Mouse (Mus musculus) erythroblast, embryonic 14.5 days (primary cell): ENCODE measurements around the gene Stat6. TPM values are rescaled to one million over a fixed set of nuclear protein-coding genes. Genes with fewer than 3 reads are reported as not detected.

Source experiments
- H3K27me3 ChIP-seq: 2 replicates; pipeline ENCODE4 v1.6.1; 2012; ENCODE audit warnings: inconsistent platforms; ENCODE audit not compliant: control insufficient read depth
- H3K36me3 ChIP-seq: 2 replicates; pipeline ENCODE4 v1.6.1; 2012; ENCODE audit warnings: mild to moderate bottlenecking, inconsistent platforms; ENCODE audit not compliant: control insufficient read depth
- H3K4me1 ChIP-seq: 2 replicates; pipeline ENCODE4 v1.6.1; 2012; ENCODE audit warnings: inconsistent platforms; ENCODE audit not compliant: control insufficient read depth
- H3K4me3 ChIP-seq: replicated peaks from 2 replicates; pipeline ENCODE3; 2012; ENCODE audit warnings: moderate library complexity, mild to moderate bottlenecking, inconsistent platforms
- H3K9me3 ChIP-seq: 2 replicates; pipeline ENCODE4 v1.6.1; 2012; ENCODE audit warnings: low read length, inconsistent platforms, mixed read lengths; ENCODE audit not compliant: control insufficient read depth
- GATA1 ChIP-seq: IDR thresholded peaks from 2 replicates; pipeline ENCODE4 v1.6.1; 2012; ENCODE audit warnings: low read length, inconsistent platforms, mixed read lengths
- TAL1 ChIP-seq: IDR thresholded peaks from 3 replicates; pipeline ENCODE4 v1.6.1; 2012; ENCODE audit warnings: low read length, inconsistent platforms, mixed read lengths
- polyA plus RNA-seq: library from polyadenylated mRNA; stranded (reverse); fragments of >175 nt; gene quantifications from 2 replicates; pipeline ENCODE4 v1.2.3, GENCODE M21; 2012

The Stat6 gene
- polyA plus RNA-seq, 1 experiment: 1.2 TPM

DNA sequence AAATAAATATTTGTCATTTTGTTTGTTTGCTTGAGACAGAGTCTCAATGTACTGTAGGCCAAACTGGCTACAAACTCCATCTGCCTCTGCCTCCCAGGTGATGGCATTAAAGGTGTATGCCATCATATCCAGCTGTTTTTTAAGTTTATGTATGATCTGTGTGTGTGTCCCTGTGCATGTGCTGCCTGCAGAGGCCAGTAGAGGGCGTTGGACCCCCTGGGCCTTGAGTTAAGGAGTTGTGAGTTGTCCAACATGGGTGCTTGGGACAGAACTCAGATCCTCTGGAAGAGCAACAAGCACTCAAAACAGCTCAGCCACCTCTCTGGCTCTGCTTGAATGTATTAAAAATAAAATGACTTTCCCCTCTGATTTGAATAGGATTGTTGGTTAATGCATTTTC is 48.3 kb downstream of the Stat6 start:
- H3K4me1 ChIP-seq: peaks cover 16% of the 10 kb centered on the region

DNA sequence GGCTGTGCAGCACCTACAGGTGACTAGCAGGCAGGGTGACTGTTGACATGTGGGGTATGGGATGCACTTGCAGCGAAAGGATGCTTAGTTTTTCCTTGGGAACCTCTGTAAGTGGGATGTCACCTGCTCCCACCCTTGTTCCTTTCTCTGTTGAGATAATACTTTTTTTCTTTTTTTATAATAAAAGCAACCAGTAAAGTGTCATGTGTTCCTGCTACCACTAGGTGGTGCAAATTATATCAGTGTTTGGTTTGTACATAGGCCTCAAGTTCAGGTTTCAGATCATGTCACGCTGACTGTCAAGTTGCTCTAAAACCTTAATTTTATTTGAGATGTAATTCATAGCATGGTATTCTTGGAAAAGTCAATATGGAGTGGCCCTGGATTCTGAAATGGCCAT is 51.9 kb downstream of the Stat6 start:
- no peak for TF ChIP-seq TAL1
- no peak for TF ChIP-seq GATA1
- no peak overlapping the region for H3K4me3 ChIP-seq
- no peaks in the 10 kb centered on the region for H3K9me3 ChIP-seq
- H3K4me1 ChIP-seq: peaks cover 16% of the 10 kb centered on the region
- no peaks in the 10 kb centered on the region for H3K27me3 ChIP-seq
- H3K36me3 ChIP-seq: peaks cover 91% of the 10 kb centered on the region

More for the DNA sequence above, 48.3 kb downstream of the Stat6 start:
- Histone ChIP-seq H3K27me3 (no peaks in the 10 kb centered on the region), H3K4me3 (no peak overlapping the region), H3K9me3 (no peaks in the 10 kb centered on the region), H3K36me3 (peaks cover 74% of the 10 kb centered on the region)
- TF ChIP-seq TAL1 (no peak), GATA1 (no peak)

DNA sequence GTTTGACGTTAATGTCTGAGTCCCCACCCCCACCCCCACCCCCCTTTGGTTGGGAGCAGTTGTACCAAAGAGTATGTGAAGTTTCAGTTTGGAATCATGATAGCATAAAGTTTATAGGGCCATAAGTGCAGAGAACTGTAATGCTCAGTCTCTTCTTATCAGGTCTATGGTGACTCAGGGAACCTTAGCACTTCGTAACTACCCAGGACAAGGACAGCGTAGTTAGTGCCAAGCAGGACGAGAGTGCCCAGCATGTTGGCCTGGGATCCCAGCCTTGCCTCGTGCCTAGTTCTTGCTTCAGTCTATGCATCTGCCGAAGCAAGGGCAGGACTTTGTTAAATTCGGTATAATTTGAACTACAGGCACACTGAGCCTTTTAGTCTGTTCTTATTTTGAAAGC is 53.0 kb downstream of the Stat6 start:
- Histone ChIP-seq H3K9me3 (no peaks in the 10 kb centered on the region), H3K27me3 (no peaks in the 10 kb centered on the region), H3K4me3 (no peak overlapping the region), H3K36me3 (peaks cover 88% of the 10 kb centered on the region), H3K4me1 (peaks cover 16% of the 10 kb centered on the region)
- no peak for TF ChIP-seq GATA1
- no peak for TF ChIP-seq TAL1

DNA sequence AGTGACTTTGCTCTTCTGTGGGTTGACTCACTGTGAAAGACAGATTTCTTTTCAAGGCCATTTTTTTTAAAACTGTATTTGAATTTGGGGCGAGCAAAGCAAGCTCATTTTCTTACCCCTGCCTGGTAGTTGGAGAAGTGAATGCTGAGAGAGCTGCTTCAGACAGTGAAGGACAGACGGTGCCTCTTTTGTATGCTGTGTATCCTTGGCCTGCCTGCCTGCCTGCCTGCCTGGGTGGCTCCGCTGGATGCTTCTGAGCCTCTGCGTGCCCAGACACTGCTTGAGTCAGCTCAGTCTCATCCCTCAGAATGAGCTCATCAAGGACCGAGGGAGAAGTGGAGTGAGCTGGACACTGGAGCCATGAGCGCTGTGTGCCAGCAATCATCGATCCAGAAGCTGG is 56.2 kb downstream of the Stat6 start:
- Histone ChIP-seq H3K4me1 (peaks cover 18% of the 10 kb centered on the region), H3K9me3 (no peaks in the 10 kb centered on the region), H3K36me3 (peaks cover 61% of the 10 kb centered on the region), H3K4me3 (no peak overlapping the region), H3K27me3 (no peaks in the 10 kb centered on the region)
- no peak for TF ChIP-seq TAL1
- no peak for TF ChIP-seq GATA1

DNA sequence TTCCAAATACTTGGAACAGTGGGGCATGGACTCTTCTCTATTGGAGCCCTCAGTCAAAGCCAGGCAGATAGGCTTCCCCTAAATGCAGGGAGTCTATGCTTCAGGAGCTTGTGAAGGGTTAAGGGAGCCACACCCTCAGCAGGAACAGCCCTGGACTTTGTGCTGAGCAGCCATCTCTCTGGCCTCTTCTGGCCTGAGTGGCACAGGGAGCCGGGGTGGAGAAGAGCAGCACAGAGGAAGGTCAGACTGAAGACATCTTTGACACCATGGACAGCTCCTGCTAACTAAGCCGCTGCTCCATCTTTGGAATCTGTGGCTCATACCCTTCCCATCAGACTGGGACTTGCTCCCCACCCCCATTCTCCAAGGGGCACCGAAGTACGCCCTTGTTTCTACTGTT is 60.5 kb downstream of the Stat6 start:
- Histone ChIP-seq H3K27me3 (peaks cover 5% of the 10 kb centered on the region; the same call in 1 of the 2 replicates), H3K4me3 (no peak overlapping the region), H3K36me3 (peaks cover 20% of the 10 kb centered on the region), H3K9me3 (no peaks in the 10 kb centered on the region), H3K4me1 (peaks cover 6% of the 10 kb centered on the region)
- TF ChIP-seq TAL1 (no peak), GATA1 (no peak)

DNA sequence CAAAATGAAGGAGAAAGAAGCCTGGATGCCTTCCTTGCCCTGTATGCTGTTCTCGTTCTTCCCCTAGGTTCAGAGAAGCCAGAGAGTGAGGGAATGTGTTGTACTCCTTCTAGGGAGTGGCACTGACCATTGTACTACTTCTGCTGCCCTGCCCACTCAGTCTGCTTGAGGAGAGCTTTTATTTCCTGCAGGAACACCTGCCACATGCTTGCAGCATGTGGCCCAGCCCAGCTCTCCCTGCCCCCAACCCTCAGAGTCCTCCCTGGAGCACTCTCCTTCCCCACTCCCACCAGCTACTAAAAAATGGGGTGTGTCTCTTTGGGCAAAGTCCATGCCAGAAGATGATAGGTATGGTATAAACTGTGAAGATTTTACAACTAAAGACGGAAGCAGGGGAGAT is 61.5 kb downstream of the Stat6 start:
- Histone ChIP-seq H3K4me1 (peaks cover 6% of the 10 kb centered on the region), H3K4me3 (no peak overlapping the region), H3K9me3 (no peaks in the 10 kb centered on the region), H3K27me3 (peaks cover 7% of the 10 kb centered on the region; the same call in 1 of the 2 replicates), H3K36me3 (peaks cover 10% of the 10 kb centered on the region)
- TF ChIP-seq TAL1 (no peak), GATA1 (no peak)

DNA sequence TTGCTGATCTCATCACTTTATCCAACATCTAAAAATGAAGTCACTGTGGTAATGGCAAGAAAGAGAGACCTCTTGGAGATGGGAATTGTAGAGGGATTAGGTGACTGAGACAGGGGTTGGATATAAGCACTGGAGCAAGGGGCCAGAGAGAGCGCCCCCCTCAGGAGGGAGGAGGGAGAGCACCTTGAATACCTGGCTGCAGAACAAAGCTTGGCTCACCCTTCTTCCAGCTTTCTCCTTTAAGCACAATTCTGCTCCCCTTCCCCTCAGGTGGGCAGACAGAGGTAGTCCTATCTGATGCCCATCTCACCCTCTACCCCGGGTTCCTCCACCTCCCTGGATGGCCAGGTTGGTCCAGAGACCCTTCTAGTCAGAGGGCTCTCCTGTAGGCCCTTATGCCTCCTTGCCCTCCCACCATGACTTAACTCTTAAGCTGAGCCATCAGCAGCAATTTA is 62.0 kb downstream of the Stat6 start, which contains the start of gene Myo1a:
Myo1a (plus strand) TSS at position 405 of the 455 bp plus-strand sequence.
- Histone ChIP-seq H3K4me1 (peaks cover 6% of the 10 kb centered on the region), H3K9me3 (no peaks in the 10 kb centered on the region), H3K27me3 (peaks cover 7% of the 10 kb centered on the region; the same call in 1 of the 2 replicates), H3K36me3 (peaks cover 5% of the 10 kb centered on the region), H3K4me3 (no peak within 1 kb of the TSS)
- no peak for TF ChIP-seq GATA1
- TF ChIP-seq TAL1: no peak

DNA sequence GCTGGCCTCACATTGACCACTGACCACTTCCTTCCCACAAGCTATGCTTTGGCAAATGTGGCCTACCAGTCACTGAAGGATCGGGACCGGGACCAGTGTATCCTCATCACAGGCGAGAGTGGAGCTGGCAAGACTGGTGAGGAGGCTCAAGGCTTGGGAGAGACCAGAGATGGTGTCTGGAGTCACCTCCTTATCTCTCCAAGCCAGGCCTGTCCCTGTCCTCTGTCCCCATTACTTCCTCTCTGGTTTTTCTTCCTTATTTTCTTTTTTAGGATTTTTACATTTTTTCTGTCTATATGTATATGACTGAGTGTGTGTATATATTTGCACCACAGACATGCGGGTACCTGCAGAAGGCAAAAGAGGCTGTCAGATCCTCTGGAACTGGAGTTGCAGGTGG is 63.0 kb downstream of the Stat6 start:
- Histone ChIP-seq H3K36me3 (no peaks in the 10 kb centered on the region), H3K27me3 (peaks cover 10% of the 10 kb centered on the region; the same call in 1 of the 2 replicates), H3K4me3 (no peak overlapping the region), H3K9me3 (no peaks in the 10 kb centered on the region), H3K4me1 (peaks cover 6% of the 10 kb centered on the region)
- no peak for TF ChIP-seq GATA1
- TF ChIP-seq TAL1: no peak

DNA sequence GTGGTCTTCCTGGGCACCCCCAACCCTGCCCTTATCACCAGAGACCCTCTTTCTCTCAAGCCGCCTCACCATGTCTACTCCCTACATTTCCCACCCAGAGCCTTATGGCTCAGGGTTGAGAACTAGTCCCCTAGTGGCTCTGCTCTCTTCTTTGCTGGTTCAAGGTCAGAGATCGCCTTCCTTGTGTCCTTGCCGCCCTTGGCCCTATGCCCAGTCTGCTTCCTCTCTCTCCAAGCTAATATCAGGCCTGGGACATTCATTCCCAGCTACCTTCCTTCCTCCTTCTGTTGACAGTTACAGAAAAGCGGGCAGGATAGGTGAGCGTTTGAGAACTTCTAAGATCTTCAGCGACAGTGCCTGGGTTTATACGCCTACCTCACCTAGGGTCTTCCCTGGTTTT is 64.9 kb downstream of the Stat6 start:
- Histone ChIP-seq H3K9me3 (no peaks in the 10 kb centered on the region), H3K27me3 (peaks cover 10% of the 10 kb centered on the region; the same call in 1 of the 2 replicates), H3K4me1 (peaks cover 6% of the 10 kb centered on the region), H3K4me3 (no peak overlapping the region), H3K36me3 (no peaks in the 10 kb centered on the region)
- TF ChIP-seq TAL1 (no peak), GATA1 (no peak)

DNA sequence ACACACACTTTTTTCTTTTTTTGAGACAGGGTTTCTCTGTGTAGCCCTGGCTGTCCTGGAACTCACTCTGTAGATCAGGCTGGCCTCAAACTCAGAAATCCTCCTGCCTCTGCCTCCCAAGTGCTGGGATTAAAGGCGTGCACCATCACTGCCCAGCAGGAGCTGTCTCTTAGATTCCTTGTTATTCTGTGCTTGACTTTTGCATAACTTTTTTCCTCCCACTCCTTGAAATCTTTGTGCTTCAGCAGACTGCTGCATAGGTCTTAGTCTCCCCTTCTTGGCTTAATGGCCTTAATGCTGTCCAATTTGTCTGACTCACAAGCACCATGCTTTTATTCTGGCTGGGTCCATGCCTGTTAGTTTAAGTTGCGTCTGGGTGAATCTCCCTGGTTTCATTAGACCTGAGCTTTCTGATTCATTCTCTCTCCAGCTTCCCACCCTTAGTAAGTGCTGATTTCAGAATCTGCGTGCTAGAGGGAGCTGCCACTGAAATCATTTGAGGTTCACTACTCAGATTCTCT is 66.1 kb downstream of the Stat6 start:
- H3K4me3 ChIP-seq: no peak overlapping the region
- TF ChIP-seq GATA1 (no peak), TAL1 (no peak)
- H3K36me3 ChIP-seq: no peaks in the 10 kb centered on the region
- peaks cover 10% of the 10 kb centered on the region; the same call in 1 of the 2 replicates for H3K27me3 ChIP-seq
- H3K9me3 ChIP-seq: no peaks in the 10 kb centered on the region
- H3K4me1 ChIP-seq: peaks cover 4% of the 10 kb centered on the region
